Mouse (Mus musculus): ENCODE measurements around the gene Rrp7a. TPM values are rescaled to one million over a fixed set of nuclear protein-coding genes. Genes with fewer than 3 reads are reported as not detected.

Gene Rrp7a
- total RNA-seq, 1 experiment = 114 TPM

DNA sequence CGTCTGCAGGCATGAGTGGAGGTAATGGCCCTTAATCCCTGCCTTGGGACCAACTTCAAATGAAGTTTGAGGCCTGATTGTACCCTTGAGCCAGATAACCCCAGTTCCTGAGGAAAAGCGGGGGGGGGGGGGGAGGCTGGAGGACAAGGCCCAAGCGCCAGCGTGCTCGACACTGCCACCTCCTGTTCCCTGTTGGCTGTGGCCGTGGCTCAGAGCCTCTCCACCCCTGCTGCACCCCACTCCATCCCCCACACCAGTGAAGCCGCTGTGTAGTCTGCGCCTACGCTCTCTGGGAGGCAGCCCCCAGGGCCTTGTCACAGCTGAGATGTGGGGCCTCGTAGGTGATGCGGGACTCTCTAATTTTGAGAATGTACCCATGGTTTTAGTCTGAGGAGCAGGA lies 9.7 kb downstream of the Rrp7a start:
- Histone ChIP-seq H3K27ac (ENCODE audit: insufficient read depth, low read depth, low read length, poor library complexity, severe bottlenecking) (no peak overlapping the region), H3K4me3 (ENCODE audit: insufficient read depth in 1 of 2, low read depth in 1 of 2, low read length in 2 of 2, poor library complexity in 1 of 2, severe bottlenecking in 1 of 2) (no peak overlapping the region), H3K9ac (ENCODE audit: insufficient read depth, low read depth, low read length, poor library complexity, severe bottlenecking) (no peak overlapping the region), H3K9me3 (ENCODE audit: control insufficient read depth, insufficient read depth, low read depth, low read length) (peaks cover 5% of the 10 kb centered on the region), H3K36me3 (ENCODE audit: control insufficient read depth, insufficient read depth, low read length, poor library complexity, severe bottlenecking) (peaks cover 22% of the 10 kb centered on the region), H3K4me1 (ENCODE audit: control insufficient read depth in 2 of 2, insufficient read depth in 2 of 2, low read length in 2 of 2, poor library complexity in 1 of 2) (peaks cover 0 to 6% of the 10 kb centered on the region in 2 experiments; a peak in 1 of 4 replicates)
- DNase-seq (ENCODE audit: low read depth, low spot score) = no peak
- TF ChIP-seq MAFK (IDR thresholded peaks at IDR 0.05; ENCODE audit: insufficient read depth, low read depth, low read length) = no peak
- no peak for TF ChIP-seq ZC3H11A (IDR thresholded peaks at IDR 0.05; ENCODE audit: borderline replicate concordance, low read depth, low read length)
- no peak for TF ChIP-seq HCFC1 (IDR thresholded peaks at IDR 0.05; ENCODE audit: borderline replicate concordance, insufficient read depth, low read length)
- no peak for TF ChIP-seq CHD2 (IDR thresholded peaks at IDR 0.05; ENCODE audit: low read depth, low read length)
- no peak for TF ChIP-seq ZNF384 (IDR thresholded peaks at IDR 0.05; ENCODE audit: low read depth, low read length)
- in situ Hi-C loops (cut with MboI; ENCODE audit: low sequenced_read_pairs in 2 of 2, unreplicated experiment in 2 of 2) = no loop called here

DNA sequence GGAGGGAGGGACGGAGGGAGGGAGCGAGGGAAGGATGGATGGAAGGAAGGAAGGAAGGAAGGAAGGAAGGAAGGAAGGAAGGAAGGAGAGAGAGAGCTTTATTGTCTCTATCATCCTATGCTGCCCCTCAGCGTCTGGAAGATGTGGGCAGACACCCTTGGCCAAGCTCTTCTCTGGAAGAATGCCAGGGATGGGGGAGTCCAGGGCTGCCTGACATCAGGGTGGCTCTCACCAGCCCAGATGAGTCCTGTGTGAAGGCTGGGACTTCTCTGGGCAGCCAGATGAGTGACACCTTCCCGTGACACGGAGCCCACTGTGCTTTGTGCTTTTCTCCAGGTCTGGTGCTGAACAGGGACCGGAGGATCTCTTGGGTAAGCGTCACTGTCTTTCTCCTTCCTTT lies 10.7 kb downstream of the Rrp7a start:
- no peak overlapping the region for H3K9ac ChIP-seq (ENCODE audit: insufficient read depth, low read depth, low read length, poor library complexity, severe bottlenecking)
- peaks cover 0 to 3% of the 10 kb centered on the region in 2 experiments; a peak in 1 of 4 replicates for H3K4me1 ChIP-seq (ENCODE audit: control insufficient read depth in 2 of 2, insufficient read depth in 2 of 2, low read length in 2 of 2, poor library complexity in 1 of 2)
- peaks cover 5% of the 10 kb centered on the region for H3K9me3 ChIP-seq (ENCODE audit: control insufficient read depth, insufficient read depth, low read depth, low read length)
- no peak overlapping the region for H3K4me3 ChIP-seq (ENCODE audit: insufficient read depth in 1 of 2, low read depth in 1 of 2, low read length in 2 of 2, poor library complexity in 1 of 2, severe bottlenecking in 1 of 2)
- TF ChIP-seq CHD2 (IDR thresholded peaks at IDR 0.05; ENCODE audit: low read depth, low read length) (no peak), MAFK (IDR thresholded peaks at IDR 0.05; ENCODE audit: insufficient read depth, low read depth, low read length) (no peak), HCFC1 (IDR thresholded peaks at IDR 0.05; ENCODE audit: borderline replicate concordance, insufficient read depth, low read length) (no peak), ZC3H11A (IDR thresholded peaks at IDR 0.05; ENCODE audit: borderline replicate concordance, low read depth, low read length) (no peak), ZNF384 (IDR thresholded peaks at IDR 0.05; ENCODE audit: low read depth, low read length) (no peak)
- in situ Hi-C loops (cut with MboI; ENCODE audit: low sequenced_read_pairs in 2 of 2, unreplicated experiment in 2 of 2) = no loop called here
- DNase-seq (ENCODE audit: low read depth, low spot score) = no peak
- peaks cover 12% of the 10 kb centered on the region for H3K36me3 ChIP-seq (ENCODE audit: control insufficient read depth, insufficient read depth, low read length, poor library complexity, severe bottlenecking)
- peak overlapping the region; percentile 35; the same call in 1 of the 2 replicates for H3K27ac ChIP-seq (ENCODE audit: insufficient read depth, low read depth, low read length, poor library complexity, severe bottlenecking)

DNA sequence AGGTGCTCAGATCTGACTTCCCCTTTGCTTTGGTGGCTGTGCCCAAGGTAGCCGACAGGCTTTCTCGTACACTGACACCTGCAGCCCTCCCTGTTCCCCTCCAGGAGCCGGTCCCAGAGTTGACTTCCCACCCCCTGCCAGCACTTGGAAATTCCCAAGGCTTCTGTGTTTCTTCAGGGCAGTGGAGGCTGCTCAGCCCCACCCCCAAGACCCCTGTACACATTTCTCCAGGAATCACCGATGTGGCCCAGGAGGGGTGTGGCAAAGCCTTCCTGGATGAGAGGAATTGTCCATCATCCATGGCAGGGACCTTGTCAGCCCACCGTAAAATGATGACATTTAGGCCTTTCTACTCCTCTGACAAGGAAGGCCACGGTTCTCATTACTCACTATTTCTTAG lies 11.3 kb downstream of the Rrp7a start:
- H3K4me1 ChIP-seq (ENCODE audit: control insufficient read depth in 2 of 2, insufficient read depth in 2 of 2, low read length in 2 of 2, poor library complexity in 1 of 2) = peaks cover 0 to 3% of the 10 kb centered on the region in 2 experiments; a peak in 1 of 4 replicates
- peaks cover 7% of the 10 kb centered on the region for H3K36me3 ChIP-seq (ENCODE audit: control insufficient read depth, insufficient read depth, low read length, poor library complexity, severe bottlenecking)
- H3K27ac ChIP-seq (ENCODE audit: insufficient read depth, low read depth, low read length, poor library complexity, severe bottlenecking) = no peak overlapping the region
- no peak overlapping the region for H3K9ac ChIP-seq (ENCODE audit: insufficient read depth, low read depth, low read length, poor library complexity, severe bottlenecking)
- no peak for DNase-seq (ENCODE audit: low read depth, low spot score)
- H3K9me3 ChIP-seq (ENCODE audit: control insufficient read depth, insufficient read depth, low read depth, low read length) = peaks cover 5% of the 10 kb centered on the region
- TF ChIP-seq CHD2 (IDR thresholded peaks at IDR 0.05; ENCODE audit: low read depth, low read length) (no peak), MAFK (IDR thresholded peaks at IDR 0.05; ENCODE audit: insufficient read depth, low read depth, low read length) (no peak), ZC3H11A (IDR thresholded peaks at IDR 0.05; ENCODE audit: borderline replicate concordance, low read depth, low read length) (no peak), HCFC1 (IDR thresholded peaks at IDR 0.05; ENCODE audit: borderline replicate concordance, insufficient read depth, low read length) (no peak), ZNF384 (IDR thresholded peaks at IDR 0.05; ENCODE audit: low read depth, low read length) (no peak)
- in situ Hi-C loops (cut with MboI; ENCODE audit: low sequenced_read_pairs in 2 of 2, unreplicated experiment in 2 of 2) = no loop called here
- no peak overlapping the region for H3K4me3 ChIP-seq (ENCODE audit: insufficient read depth in 1 of 2, low read depth in 1 of 2, low read length in 2 of 2, poor library complexity in 1 of 2, severe bottlenecking in 1 of 2)

DNA sequence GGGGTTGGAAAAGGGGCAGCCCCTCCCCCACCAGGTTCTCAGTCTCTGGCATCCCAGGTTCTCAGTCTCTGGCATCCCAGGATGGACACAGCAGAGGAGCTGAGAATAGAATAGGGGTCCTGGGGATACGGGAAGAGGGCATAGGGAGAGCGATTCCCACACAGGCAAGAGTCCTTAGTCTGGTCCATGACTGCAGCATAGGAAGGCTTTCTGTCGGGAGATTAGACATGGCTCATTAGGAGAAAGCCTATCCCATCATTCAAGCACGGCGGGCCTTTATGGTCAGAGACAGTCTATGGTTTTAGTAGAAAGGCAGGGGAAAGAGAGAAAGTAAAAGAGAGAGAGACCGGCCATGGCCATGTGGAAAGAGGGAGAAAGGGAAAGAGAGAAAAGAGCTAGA lies 14.8 kb downstream of the Rrp7a start:
- Histone ChIP-seq H3K36me3 (ENCODE audit: control insufficient read depth, insufficient read depth, low read length, poor library complexity, severe bottlenecking) (peaks cover 6% of the 10 kb centered on the region; the same call in 1 of the 2 replicates), H3K4me1 (ENCODE audit: control insufficient read depth in 2 of 2, insufficient read depth in 2 of 2, low read length in 2 of 2, poor library complexity in 1 of 2) (no peaks in the 10 kb centered on the region), H3K4me3 (ENCODE audit: insufficient read depth in 1 of 2, low read depth in 1 of 2, low read length in 2 of 2, poor library complexity in 1 of 2, severe bottlenecking in 1 of 2) (no peak overlapping the region), H3K27ac (ENCODE audit: insufficient read depth, low read depth, low read length, poor library complexity, severe bottlenecking) (no peak overlapping the region), H3K9ac (ENCODE audit: insufficient read depth, low read depth, low read length, poor library complexity, severe bottlenecking) (no peak overlapping the region), H3K9me3 (ENCODE audit: control insufficient read depth, insufficient read depth, low read depth, low read length) (peaks cover 5% of the 10 kb centered on the region)
- TF ChIP-seq MAFK (IDR thresholded peaks at IDR 0.05; ENCODE audit: insufficient read depth, low read depth, low read length) (no peak), ZC3H11A (IDR thresholded peaks at IDR 0.05; ENCODE audit: borderline replicate concordance, low read depth, low read length) (no peak), CHD2 (IDR thresholded peaks at IDR 0.05; ENCODE audit: low read depth, low read length) (no peak), HCFC1 (IDR thresholded peaks at IDR 0.05; ENCODE audit: borderline replicate concordance, insufficient read depth, low read length) (no peak), ZNF384 (IDR thresholded peaks at IDR 0.05; ENCODE audit: low read depth, low read length) (no peak)
- in situ Hi-C loops (cut with MboI; ENCODE audit: low sequenced_read_pairs in 2 of 2, unreplicated experiment in 2 of 2) = no loop called here
- DNase-seq (ENCODE audit: low read depth, low spot score) = no peak

Measured in ES-E14 (cell line).